24 mouse cellular contexts compared by ENCODE assay signal in genomic region chr2:110540140-110540539, GRCm38 (mm10). TPM values are rescaled to one million over a fixed set of nuclear protein-coding genes. Genes with fewer than 3 reads are reported as not detected.
"Had no signal": no experiment of that assay in that cellular context is flagged by ENCODE, and none has a peak within 500 bp of the region (broad histone marks: within the 10 kb centered on the region; RNA-seq: fewer than 3 reads in every experiment).

No protein-coding gene starts in this region.

- H3K4me1 ChIP-seq: neural tube, embryonic 13.5 days; neural tube, embryonic 15.5 days; stomach, embryonic 15.5 days had no signal

- H3K9me3 ChIP-seq: neural tube, embryonic 13.5 days; neural tube, embryonic 15.5 days; stomach, embryonic 15.5 days had no signal

- H3K36me3 ChIP-seq: neural tube, embryonic 13.5 days; neural tube, embryonic 15.5 days; stomach, embryonic 15.5 days had no signal

- H3K4me2 ChIP-seq: neural tube, embryonic 13.5 days; neural tube, embryonic 15.5 days; stomach, embryonic 15.5 days had no signal

- H3K27me3 ChIP-seq: neural tube, embryonic 13.5 days; neural tube, embryonic 15.5 days; stomach, embryonic 15.5 days had no signal

- DNase-seq: retina, postnatal 1 day; right cerebral cortex, adult 18-20 months; right cerebral cortex, postnatal 14 days; right cerebral cortex, postnatal 25 days; right cerebral cortex, postnatal 4 days; spleen, adult 18-20 months; thymus, adult 18-20 months; thymus, adult 2 months; thymus, postnatal 14 days; thymus, postnatal 25 days; thymus, postnatal 36 days; thymus, postnatal 4 days had no signal

- H3K4me3 ChIP-seq: neural tube, embryonic 13.5 days; neural tube, embryonic 15.5 days; stomach, embryonic 15.5 days had no signal

- H3K9ac ChIP-seq: neural tube, embryonic 13.5 days; neural tube, embryonic 15.5 days; stomach, embryonic 15.5 days had no signal

- H3K27ac ChIP-seq: neural tube, embryonic 13.5 days; neural tube, embryonic 15.5 days; stomach, embryonic 15.5 days; stomach, postnatal 0 days had no signal

RNA-seq across cellular contexts. Expression of gene Slc5a12, which starts 57.0 kb away (rescaled TPM):
- total RNA-seq: neutrophil, adult 5-6 weeks had no signal
- polyA plus RNA-seq: neural tube, embryonic 13.5 days; neural tube, embryonic 14.5 days; neural tube, embryonic 15.5 days; spleen, adult 2 months; stomach, embryonic 14.5 days; stomach, embryonic 15.5 days; stomach, embryonic 16.5 days; stomach, postnatal 0 days; testis, adult 2 months; thymus, adult 2 months; thymus, postnatal 0 days; urinary bladder, adult 2 months had no signal
